Mouse (Mus musculus) ZHBTc4 (cell line): ENCODE measurements at regions not wholly inside any gene's neighbourhood (a gene's known extent, or its start where the extent isn't known, plus 50 kb on each side); places are given as distances from the start of the nearest gene placed in this dataset.
A peak's percentile ranks its signal among the peaks of the same experiment; 100 is the strongest.

ENCODE experiments used
- DNase-seq: peaks from one replicate; pipeline ENCODE4 v3.0.0-alpha.2; 2011; ENCODE audit warnings: low read depth, low spot score

GRCm38 (mm10) chr6:109370286-109370685 lies 541.8 kb downstream of the Edem1 start:
- no peak for DNase-seq

- no peak for DNase-seq
Measured at GRCm38 (mm10) chr6:109371931-109372330, 543.5 kb downstream of the Edem1 start.

GRCm38 (mm10) chr6:109387212-109387611 lies 558.8 kb downstream of the Edem1 start:
- no peak for DNase-seq

GRCm38 (mm10) chr6:109389781-109390180 lies 561.3 kb downstream of the Edem1 start:
- no peak for DNase-seq

- DNase-seq, result peak; percentile 48
Measured at GRCm38 (mm10) chr6:109398690-109399089, 570.2 kb downstream of the Edem1 start.

GRCm38 (mm10) chr6:109419505-109420239 lies 591.2 kb downstream of the Edem1 start:
- no peak for DNase-seq

- no peak for DNase-seq
Measured at GRCm38 (mm10) chr6:109433596-109433995, 605.2 kb downstream of the Edem1 start.
